Mouse (Mus musculus): ENCODE measurements around the gene Psmc2. TPM values are rescaled to one million over a fixed set of nuclear protein-coding genes. Genes with fewer than 3 reads are reported as not detected.

Gene Psmc2
- 80.3 TPM for polyA plus RNA-seq (2014; fragmentation: Illumina TruSeq; extraction: RNeasy Lipid Tissue Mini Kit (QIAGEN cat#74804); ENCODE audit: low read depth, low replicate concordance)

DNA sequence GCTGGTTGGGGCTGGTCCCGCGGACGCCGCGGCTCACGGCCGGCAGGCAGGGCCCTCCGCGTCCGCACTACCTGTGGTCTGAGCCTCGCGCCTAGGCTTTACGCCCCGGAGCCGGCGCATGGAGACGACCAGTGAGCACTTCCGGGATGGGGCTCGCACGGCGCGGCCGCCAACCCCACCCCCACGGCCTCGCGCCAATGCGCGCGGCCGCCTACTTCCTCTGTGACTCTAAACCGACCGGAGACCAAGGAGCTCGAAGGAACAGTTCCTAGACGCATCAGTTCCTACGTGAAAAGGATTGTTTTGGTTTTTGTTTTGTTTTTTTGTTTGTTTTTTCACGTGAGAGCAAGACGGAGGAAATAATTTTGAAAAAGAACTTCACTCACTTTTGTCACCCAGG lies at the start of gene Psmc2, which contains the start of gene Dnajc2:
Gene Psmc2, plus strand, starts transcription at position 231 of the 400 bp plus-strand sequence.
Gene Dnajc2, minus strand, starts transcription at position 199 of the 400 bp plus-strand sequence.

GRCm38 (mm10) chr5:21736956-21737585 lies 48.0 kb upstream of the Psmc2 start, which contains the start of gene Pmpcb:
Gene Pmpcb, plus strand, starts transcription at chr5:21737141.

Other genes with a start within 250 kb of the Psmc2 start
- gene Lrrc17, start 241.7 kb upstream of the Psmc2 start, polyA plus RNA-seq (2014; fragmentation: Illumina TruSeq; extraction: RNeasy Lipid Tissue Mini Kit (QIAGEN cat#74804); ENCODE audit: low read depth, low replicate concordance), result 0.19 TPM
- not detected for gene Fbxl13, start 139.6 kb upstream of the Psmc2 start, polyA plus RNA-seq (2014; fragmentation: Illumina TruSeq; extraction: RNeasy Lipid Tissue Mini Kit (QIAGEN cat#74804); ENCODE audit: low read depth, low replicate concordance)
- gene Armc10, start 139.5 kb upstream of the Psmc2 start, polyA plus RNA-seq (2014; fragmentation: Illumina TruSeq; extraction: RNeasy Lipid Tissue Mini Kit (QIAGEN cat#74804); ENCODE audit: low read depth, low replicate concordance), result 11.6 TPM
- gene Napepld, start 83.9 kb upstream of the Psmc2 start, polyA plus RNA-seq (2014; fragmentation: Illumina TruSeq; extraction: RNeasy Lipid Tissue Mini Kit (QIAGEN cat#74804); ENCODE audit: low read depth, low replicate concordance), result 1.2 TPM
- gene Pmpcb, start 48.1 kb upstream of the Psmc2 start, polyA plus RNA-seq (2014; fragmentation: Illumina TruSeq; extraction: RNeasy Lipid Tissue Mini Kit (QIAGEN cat#74804); ENCODE audit: low read depth, low replicate concordance), result 393 TPM
- gene Dnajc2, start within 50 bp of the Psmc2 start, polyA plus RNA-seq (2014; fragmentation: Illumina TruSeq; extraction: RNeasy Lipid Tissue Mini Kit (QIAGEN cat#74804); ENCODE audit: low read depth, low replicate concordance), result 35.0 TPM
- not detected for gene Slc26a5, start 80.3 kb downstream of the Psmc2 start, polyA plus RNA-seq (2014; fragmentation: Illumina TruSeq; extraction: RNeasy Lipid Tissue Mini Kit (QIAGEN cat#74804); ENCODE audit: low read depth, low replicate concordance)

Measured in liver, adult 10 weeks (tissue).